Mouse (Mus musculus) testis, postnatal 10 days (tissue): ENCODE measurements around the gene Bmp5.

Experiments
- DNase-seq: peaks from one replicate; pipeline ENCODE4 v3.0.0; 2021; ENCODE audit warnings: low spot score

Bmp5 gene

DNA sequence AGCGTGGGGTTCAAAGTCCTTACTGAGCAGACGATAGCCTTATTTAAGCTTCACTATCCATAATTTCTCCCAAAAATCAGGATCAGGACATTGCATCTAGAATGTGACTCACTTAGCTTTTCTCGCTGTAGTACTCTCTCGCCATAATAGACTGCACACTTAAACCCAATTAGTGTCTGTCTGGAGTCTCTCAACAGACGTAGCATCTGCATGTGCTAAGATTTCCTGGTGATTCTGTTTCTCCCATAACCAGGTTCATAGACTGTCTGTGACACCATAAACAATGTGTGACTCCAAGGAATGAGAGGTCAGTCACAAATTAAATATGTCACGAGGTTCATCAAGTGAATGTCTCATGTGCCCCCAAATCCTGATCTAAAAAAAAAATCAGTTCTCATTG lies 65.7 kb downstream of the Bmp5 start:
- DNase-seq, result no peak

DNA sequence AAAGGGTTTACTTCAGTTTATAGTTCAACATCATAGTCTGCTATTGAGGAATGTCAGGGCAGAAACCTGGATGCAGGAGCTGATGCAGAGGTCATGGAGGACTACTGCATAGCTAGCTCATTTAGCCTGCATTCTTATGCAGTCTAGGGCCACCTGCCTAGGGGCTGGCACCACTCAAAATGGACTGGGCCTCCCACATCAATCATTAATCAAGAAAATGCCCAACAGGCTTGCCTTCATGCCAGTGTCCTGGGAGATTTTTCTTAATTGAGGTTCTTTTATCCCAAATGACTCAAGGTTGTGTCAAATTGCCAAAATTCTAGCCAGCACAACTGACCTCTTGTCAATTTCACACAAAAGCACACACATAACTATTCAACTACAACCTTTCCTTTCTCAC lies 70.8 kb downstream of the Bmp5 start:
- DNase-seq, result no peak

DNA sequence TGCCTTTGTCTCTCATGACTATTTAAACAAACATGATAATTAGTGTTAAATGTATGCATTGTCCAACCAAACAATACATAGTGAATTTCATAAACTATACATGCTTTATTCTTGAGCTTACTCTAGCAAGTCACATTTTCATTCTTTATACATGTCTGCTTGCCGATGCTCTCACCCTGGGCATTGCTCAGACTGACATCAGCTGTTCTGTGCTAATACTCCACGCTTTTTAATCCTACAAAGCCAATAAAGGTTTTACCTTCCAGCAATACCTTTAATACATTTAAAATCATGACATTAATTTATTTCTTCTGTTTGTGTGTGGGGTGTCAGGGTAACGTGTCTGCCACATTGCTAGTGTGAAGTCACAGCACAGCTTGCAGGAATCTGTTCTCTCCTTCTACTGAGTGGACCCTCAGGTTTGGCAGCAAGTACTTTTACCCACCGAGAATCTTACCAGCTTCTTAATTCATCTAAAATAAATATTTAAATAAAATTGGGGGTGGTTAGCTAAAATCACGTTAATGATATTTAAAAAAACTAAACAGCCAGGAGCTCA lies 75.6 kb downstream of the Bmp5 start:
- no peak for DNase-seq

DNA sequence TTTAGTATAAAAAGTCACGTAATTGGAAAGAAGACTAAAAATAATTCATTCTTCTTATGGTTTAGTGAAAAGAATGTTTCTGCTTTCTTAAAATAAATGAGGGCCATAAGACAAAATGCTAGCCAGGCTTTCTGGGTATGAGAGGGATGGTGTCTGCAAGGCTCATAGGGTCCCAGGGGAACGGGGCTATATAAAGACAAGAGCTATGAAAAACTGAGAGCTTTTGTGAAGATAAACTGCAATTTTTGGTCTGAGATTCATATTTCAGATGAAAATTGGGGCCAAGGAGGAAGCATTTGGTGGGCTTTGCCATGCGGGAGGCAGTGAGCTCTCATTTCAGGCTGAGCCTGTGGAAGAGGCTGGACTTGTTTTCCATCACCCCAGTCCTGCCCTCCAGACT lies 83.0 kb downstream of the Bmp5 start:
- no peak for DNase-seq

DNA sequence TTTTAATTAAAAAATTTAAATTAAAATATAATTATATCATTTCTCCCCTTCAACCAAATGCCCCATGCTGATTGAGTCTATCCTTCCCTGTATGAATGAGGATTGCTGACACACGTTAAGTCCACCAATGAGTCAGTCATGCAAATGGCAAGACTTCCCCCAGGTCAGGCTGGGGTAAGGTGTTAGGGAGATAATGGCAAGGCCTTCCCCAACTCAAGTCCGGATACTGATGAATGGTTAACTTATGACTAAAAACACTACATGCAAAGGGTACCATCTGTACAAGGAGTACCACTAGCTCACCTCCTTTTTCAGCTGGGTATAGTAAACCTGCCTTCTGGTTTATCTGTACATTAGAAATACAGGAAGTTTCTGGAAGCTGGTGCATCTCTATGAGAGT lies 83.8 kb downstream of the Bmp5 start:
- DNase-seq, result no peak

DNA sequence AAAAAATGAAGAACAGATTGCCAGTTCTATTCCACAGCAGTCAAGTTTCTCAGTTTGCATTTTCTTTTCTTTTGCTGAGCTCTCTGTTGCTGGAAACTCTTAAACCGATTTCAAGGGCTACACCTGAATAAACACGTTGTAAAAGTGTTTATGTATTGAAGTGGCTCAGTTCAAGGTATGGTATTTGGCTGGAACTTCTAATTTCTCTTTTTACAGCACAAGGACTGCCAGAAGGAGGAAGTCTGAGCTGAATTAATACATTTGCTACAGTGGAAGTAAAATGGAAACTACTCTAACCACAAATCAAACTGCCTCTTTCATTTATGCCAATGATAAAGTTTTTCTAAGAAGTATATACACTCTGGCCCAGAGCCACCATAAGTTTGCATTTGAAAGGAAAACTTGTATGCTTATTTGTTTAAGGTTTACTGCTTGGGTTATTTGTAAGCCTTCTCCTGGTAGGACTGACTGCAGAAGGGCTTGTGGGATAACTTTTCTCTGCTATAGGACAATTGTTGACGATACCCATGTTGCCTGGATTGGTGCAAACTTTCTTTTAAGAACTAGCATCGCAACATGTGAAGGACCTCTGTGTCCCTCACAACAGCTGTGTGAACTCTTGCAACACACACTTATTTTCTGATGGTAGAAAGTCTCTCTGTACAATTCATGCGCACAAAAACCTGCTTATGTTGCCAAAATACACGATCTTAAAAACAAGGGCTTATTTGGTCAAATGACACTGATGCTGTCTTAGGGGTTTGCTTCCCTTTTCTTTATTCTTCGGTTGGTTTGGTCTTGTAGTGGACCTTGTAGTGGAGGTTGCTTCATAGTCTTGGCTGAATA lies 95.4 kb downstream of the Bmp5 start:
- no peak for DNase-seq

DNA sequence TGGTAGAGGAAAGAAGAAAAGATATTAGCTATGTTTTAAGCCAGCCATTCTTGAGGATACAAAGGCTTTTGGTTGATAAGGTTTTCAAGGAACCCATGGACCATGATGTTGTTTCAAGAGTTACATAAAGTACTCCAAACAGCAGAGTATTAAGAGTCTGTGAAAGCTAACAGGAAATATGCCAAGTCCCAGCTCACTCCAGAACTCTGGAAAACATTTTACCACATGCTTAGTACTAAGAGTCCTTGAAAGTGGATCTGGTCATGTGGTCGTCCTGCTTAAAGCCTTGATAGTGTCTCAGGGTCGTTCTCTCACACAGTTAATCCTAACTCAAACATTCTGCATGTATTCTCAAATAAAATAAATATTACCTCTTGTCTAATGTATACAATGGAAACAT lies 101.2 kb downstream of the Bmp5 start:
- DNase-seq, result no peak

DNA sequence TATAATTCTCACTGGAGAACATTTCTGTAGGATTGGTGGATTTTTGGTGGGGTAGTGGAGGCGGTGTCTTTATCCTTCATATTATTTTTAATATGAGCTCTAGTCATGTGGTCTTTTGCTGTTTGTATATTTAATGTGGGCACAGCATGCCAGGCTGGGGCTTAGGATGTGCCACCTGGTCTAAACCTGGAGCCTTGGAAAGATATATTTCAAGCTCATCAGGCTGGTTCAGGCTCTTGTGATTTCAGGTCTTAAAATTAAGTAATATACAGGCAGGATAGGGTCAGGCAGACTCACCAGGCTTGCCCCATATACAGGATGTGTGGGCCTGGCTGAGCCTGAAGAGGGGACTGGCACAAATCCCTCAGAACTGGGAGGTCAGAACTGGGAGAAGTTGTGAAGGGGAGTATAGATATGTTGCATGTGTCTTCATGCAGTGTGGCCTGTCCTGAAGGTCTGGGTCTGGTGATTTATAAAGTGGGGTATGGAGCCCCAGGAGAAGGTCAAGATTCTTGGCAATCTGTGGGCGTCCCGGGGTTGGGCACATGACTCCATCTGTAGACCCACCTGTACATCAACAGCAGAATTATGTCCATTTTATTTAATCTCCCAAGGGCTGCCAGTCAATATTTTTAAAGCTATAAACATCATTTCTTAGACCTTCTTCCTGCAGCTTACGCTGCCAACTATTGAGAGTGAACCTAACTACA lies 108.5 kb downstream of the Bmp5 start:
- DNase-seq, result no peak

DNA sequence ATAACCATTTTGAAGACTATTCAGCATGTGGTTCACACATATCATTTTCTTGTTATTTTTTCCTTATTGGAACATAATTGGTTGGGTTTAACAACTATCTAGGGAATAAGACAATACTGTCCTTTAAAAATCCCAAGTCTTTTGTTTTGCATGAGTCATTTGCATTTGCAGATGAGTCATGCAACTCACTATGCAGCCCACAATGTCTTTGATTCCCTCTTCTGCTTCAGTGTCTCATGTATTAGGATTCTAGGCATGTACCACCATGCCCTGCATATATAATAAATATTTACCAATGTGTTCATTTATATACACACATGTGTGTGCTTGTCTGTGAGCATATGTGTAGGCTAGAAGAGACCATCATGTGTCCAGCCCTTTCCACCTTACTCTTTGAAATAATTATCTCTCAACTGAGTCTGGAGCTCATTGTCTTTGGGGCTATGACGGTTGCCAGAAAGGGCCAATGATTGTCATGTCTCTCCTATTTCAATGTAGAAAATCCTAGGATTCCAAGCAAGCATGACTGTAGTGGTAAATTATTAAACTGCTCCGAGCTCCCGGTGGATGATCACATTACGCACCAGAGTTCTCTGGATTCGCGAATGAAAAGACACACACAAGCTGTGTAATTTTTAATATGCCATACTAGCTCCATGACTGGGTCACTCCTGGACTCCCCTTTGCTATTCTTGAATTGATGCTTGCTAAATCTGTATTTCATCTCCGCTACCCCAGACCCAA lies 111.8 kb downstream of the Bmp5 start:
- DNase-seq, result no peak

DNA sequence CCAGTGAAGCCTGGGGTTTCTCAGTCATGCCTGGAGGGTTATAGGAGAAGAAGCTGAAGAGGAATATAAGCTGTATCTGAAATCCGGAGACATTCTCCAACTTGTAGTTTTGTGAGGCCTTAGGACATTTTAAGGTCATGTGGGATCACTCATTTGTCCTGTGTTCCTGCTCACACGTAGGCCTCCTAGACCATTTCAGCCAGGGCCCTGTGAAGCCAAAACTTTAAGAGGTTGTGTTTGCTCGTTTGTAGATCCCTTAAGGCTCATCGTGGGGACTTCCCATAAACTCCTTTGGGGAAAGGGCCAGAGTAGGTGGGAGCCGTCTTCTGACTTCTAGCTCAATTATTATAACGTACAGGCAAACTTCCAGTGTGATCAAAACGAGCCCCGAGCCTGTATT lies 121.8 kb downstream of the Bmp5 start:
- DNase-seq, result no peak

DNA sequence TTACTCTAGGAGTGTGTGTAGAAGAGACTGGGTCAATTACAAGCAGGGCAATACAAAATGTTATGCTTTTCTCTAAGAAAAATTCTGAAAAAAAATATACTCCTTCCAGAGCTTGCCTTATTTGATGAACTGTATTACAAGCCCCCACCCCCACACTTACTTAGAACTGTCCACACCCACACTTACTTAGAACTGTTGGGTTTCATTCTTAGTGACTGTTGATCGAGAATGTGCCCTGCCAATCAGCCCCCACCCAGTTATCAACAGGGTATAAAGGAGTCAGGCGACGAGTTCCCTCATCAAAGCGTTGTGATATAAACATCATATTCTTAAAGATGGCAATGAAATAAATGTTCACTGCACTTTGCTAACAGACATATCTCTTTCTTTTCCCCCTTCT lies 122.9 kb downstream of the Bmp5 start:
- DNase-seq, result no peak

DNA sequence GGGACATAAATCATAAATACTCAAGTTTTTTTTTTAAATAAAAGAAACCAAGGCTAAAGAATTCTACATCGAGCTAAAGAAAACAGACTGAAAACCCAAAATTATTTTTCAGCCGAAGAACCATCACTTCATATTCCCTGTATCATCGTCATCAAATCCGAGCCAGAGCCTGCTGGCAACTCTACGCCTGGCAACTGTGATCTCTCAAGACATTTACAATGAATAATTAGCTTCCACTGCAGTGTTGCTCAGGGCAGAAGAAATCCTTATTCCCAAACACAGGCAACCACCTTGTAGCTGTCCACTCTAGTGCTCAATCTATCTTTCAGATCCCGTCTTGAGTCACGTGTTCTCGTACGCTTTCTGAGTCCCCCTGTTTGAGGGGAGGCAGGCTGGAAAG lies 126.1 kb downstream of the Bmp5 start:
- DNase-seq, result no peak

DNA sequence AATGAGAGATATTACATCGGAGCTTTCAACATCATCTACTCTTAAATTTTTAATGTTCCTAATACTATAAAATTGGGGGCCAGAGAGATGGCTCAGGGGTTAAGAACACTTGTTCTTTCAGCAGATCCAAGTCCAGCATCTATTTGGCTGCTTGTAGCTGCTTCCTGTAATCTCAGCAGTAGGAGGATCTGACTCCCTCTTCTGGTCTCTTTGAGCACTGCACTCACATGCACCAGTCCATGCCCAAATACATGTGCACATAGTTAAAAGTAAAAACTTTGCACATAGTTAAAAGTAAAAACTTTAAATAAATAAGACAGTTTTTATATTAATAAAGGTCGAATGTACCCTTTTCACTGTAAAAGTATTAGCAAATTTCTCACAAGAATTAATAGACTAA lies 130.3 kb downstream of the Bmp5 start:
- DNase-seq, result no peak

DNA sequence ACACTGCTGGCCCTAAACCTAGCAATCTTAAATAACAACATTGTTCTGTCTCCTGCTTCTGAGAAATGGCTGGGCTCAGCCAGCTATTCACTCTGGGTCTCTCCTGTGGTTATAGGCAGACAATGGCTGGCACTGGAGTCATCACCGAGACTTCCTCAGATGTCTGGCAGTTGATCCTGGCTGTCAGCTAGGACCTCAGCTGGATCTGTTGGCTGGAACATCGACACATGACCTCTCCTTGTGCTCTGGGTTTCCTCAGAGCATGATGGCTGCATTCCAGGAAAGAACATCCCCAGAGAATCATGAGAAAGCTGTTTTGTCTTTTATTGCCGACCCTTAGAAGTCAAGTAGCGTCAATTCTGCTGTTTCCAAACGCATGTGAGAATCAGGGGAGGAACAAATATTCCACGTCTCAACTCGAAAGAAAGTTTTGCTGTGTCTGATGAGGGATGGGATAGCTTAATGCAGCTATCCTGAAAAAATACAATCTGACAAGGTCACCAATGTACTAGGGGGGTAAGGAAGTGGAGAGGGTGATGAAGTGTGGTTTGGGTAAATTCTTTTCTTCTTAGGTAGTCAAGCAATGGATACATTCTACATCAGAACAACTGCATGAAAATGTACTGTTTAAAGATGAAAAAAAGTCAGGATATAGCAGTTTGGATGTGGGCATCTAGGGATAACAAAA lies 135.1 kb downstream of the Bmp5 start:
- DNase-seq, result peak; percentile 43

DNA sequence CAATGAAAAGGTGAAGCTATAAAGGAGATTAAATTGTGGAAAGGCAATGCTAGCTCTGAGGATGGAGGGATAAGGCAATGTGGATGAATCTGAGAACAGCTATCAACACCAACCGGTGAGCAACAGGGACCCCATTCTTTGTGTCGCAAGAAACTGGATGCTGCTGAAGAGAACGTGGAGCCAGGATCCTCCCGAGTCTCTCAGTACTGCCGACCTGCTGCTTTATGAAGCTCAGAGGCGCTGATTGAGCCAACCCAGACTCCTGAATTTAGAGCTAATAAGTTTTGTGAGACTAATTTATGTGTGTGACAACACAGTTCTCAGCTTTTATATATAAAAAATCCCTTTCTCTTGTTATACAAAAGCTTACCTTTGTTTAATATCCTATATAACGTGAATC lies 136.4 kb downstream of the Bmp5 start:
- no peak for DNase-seq

DNA sequence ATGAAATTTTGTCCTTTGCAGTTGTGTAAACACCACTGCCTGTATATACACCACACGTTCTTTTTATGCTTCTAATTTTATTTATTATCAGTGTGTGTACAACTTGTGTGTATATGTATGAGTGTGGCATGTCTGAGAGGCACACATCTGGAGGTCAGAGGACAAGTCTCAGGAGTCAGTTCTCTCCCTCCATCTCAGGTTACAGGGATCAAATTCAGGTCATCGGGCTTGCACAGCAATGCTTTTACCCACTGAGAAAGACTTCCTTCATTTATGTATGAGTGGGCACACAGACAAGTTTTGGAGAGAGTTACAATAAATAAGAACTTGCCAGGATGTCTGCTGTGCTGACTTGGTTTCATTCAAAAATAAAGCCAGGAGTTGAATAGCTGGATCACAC lies 140.9 kb downstream of the Bmp5 start:
- no peak for DNase-seq

DNA sequence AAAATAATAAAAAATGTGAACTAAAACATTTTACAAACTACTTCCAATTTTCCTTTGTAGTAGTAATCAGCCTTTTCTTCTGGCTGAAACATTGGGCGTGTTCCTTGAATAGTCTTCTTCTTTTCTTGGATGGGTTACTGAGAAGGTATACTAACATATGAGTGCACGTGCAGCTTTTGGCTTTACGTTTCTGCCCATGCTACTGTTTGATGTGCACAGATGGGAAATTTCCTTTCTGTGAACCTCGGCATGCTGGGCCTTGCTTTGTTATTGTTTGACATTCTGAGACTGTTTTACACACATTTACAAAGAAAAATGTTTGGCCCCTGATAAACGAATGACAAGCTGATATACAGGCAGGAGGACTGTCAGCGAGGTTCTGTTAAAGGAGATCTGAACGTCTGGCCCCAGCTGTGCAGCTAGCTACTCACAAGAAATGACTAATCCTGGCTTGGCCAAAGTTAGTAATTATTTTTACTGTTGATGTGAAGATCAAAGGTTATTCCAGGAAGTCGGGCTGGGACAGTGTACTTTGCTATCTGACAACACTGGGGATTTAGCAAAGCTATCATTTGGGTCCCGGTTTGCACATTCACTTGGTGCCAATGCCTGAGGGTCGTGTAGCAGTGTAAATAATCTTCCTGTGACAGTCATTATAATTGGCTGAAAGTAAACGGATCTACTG lies 152.2 kb downstream of the Bmp5 start:
- DNase-seq, result no peak

DNA sequence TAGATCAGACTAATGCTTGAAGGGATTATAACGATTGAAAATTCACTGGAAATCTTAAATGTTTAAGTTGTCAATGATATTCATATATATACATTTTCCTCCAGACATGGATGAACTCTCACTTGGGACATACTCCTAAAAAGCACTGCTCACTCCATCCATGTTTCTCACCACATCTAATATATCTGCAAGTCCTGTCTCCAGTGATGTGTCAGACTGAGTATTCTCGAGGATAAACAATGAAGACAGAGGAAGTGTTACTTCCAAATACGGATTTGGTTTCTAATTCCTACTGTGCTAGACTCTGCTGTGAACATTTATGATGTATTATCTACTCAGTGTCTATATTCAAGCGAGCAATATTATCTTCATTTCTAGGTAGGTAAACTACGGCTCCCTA lies 152.9 kb downstream of the Bmp5 start:
- DNase-seq, result no peak

DNA sequence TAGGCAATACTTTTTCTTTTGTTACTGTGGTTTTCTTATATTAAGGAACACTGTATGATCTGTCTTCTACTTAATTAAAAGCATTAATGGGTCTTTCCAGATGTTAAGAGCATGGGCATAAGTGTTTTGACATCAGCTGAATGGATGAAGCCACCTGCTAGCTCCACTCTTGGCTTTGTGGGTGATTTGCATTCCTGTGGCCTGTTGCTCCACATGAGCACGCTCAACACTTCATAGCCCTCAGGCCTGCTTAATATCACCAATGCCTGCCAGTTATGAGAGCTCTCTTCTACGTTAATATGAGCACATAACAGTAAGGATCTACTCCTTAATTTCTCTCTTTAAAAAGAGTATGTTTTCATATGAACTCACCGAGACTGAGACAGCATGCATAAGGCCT lies 169.5 kb downstream of the Bmp5 start:
- no peak for DNase-seq
